Mouse (Mus musculus) MEL (cell line): ENCODE results near the gene E2f3. TPM values are rescaled to one million over a fixed set of nuclear protein-coding genes. Genes with fewer than 3 reads are reported as not detected.

Experiments used
- DNase-seq: peaks from one replicate; pipeline ENCODE4 v3.0.0; 2011; ENCODE audit warnings: low read depth, low spot score
- H3K27ac ChIP-seq: 2 replicates; pipeline ENCODE4 v1.5.1; 2012; ENCODE audit warnings: low read depth, mild to moderate bottlenecking, control low read depth, low read length, moderate library complexity; ENCODE audit not compliant: control insufficient read depth
- H3K27me3 ChIP-seq, 2 experiments: fragments of 150-350 bp in 1 of 2; sonication (generic) in 1 of 2; 2 replicates each; pipeline ENCODE4 v1.6.1; 2012; ENCODE audit warnings: low read length in 2 of 2, mild to moderate bottlenecking in 2 of 2, improper control_type of control experiment in 1 of 2, moderate library complexity in 1 of 2; ENCODE audit not compliant: insufficient read depth in 2 of 2, control insufficient read depth in 1 of 2
- H3K36me3 ChIP-seq, 2 experiments: 2 replicates each; pipeline ENCODE4 v1.6.1; 2012 to 2014; ENCODE audit warnings: low read length in 2 of 2, improper control_type of control experiment in 1 of 2, inconsistent platforms in 1 of 2, mild to moderate bottlenecking in 1 of 2; ENCODE audit not compliant: insufficient read depth in 2 of 2, control insufficient read depth in 1 of 2
- H3K4me1 ChIP-seq, 2 experiments: fragments of 150-350 bp in 1 of 2; sonication (generic) in 1 of 2; 2 replicates each; pipeline ENCODE4 v1.6.1; 2012; ENCODE audit warnings: low read length in 2 of 2, improper control_type of control experiment in 1 of 2, mild to moderate bottlenecking in 1 of 2; ENCODE audit not compliant: insufficient read depth in 2 of 2, control insufficient read depth in 1 of 2
- H3K4me3 ChIP-seq, 2 experiments: fragments of 150-350 bp in 1 of 2; sonication (generic) in 1 of 2; 2 replicates each; pipeline ENCODE4 v1.5.1; 2012; ENCODE audit warnings: low read depth in 2 of 2, low read length in 2 of 2, mild to moderate bottlenecking in 2 of 2, moderate library complexity in 2 of 2, control low read depth in 1 of 2, improper control_type of control experiment in 1 of 2; ENCODE audit not compliant: control insufficient read depth in 1 of 2, insufficient read depth in 1 of 2
- H3K79me2 ChIP-seq: 2 replicates; pipeline ENCODE4 v1.6.1; 2012; ENCODE audit warnings: mild to moderate bottlenecking, low read length, moderate library complexity; ENCODE audit not compliant: control insufficient read depth, poor library complexity, insufficient read depth
- H3K9ac ChIP-seq: 2 replicates; pipeline ENCODE4 v1.6.1; 2012; ENCODE audit warnings: low read depth, mild to moderate bottlenecking, control low read depth, low read length, moderate library complexity; ENCODE audit not compliant: control insufficient read depth, poor library complexity, severe bottlenecking
- H3K9me3 ChIP-seq: fragments of 150-350 bp; sonication (generic); replicated peaks from 2 replicates; pipeline ENCODE4 v1.6.1; 2012; ENCODE audit warnings: mild to moderate bottlenecking, low read length, improper control_type of control experiment, moderate library complexity; ENCODE audit not compliant: insufficient read depth
- CHD1 ChIP-seq: IDR thresholded peaks from 2 replicates; pipeline ENCODE4 v1.6.1; 2012; ENCODE audit warnings: low read depth, mild to moderate bottlenecking, inconsistent platforms, low read length, improper control_type of control experiment
- E2F4 ChIP-seq: IDR thresholded peaks from 2 replicates; pipeline ENCODE4 v1.6.1; 2011; ENCODE audit warnings: low read depth, low read length, improper control_type of control experiment, borderline replicate concordance
- EP300 ChIP-seq, 2 experiments: IDR thresholded peaks; 2 replicates each; pipeline ENCODE4 v1.6.1; 2011; ENCODE audit warnings: improper control_type of control experiment in 2 of 2, low read length in 2 of 2, low read depth in 1 of 2, mild to moderate bottlenecking in 1 of 2
- ETS1 ChIP-seq: IDR thresholded peaks from 2 replicates; pipeline ENCODE4 v1.6.1; 2012; ENCODE audit warnings: low read depth, mild to moderate bottlenecking, inconsistent platforms, low read length, improper control_type of control experiment, moderate library complexity
- GATA1 ChIP-seq: IDR thresholded peaks from 2 replicates; pipeline ENCODE4 v1.6.1; 2011; ENCODE audit warnings: low read depth, low read length, improper control_type of control experiment
- HCFC1 ChIP-seq: IDR thresholded peaks from 2 replicates; pipeline ENCODE4 v1.6.1; 2012; ENCODE audit warnings: low read depth, mild to moderate bottlenecking, inconsistent platforms, low read length, improper control_type of control experiment, moderate library complexity
- JUND ChIP-seq: IDR thresholded peaks from 2 replicates; pipeline ENCODE4 v1.6.1; 2011; ENCODE audit warnings: low read depth, mild to moderate bottlenecking, improper control_type of control experiment, low read length
- KAT2A ChIP-seq: conservative IDR thresholded peaks from 2 replicates; pipeline ENCODE4 v1.6.1; 2012; ENCODE audit warnings: low read depth, low read length, improper control_type of control experiment, inconsistent platforms
- MAFK ChIP-seq: IDR thresholded peaks from 2 replicates; pipeline ENCODE4 v1.6.1; 2011; ENCODE audit warnings: low read depth, mild to moderate bottlenecking, low read length, improper control_type of control experiment, borderline replicate concordance
- MAX ChIP-seq: IDR thresholded peaks from 2 replicates; pipeline ENCODE4 v1.6.1; 2011; ENCODE audit warnings: low read length, improper control_type of control experiment
- MAZ ChIP-seq: IDR thresholded peaks from 2 replicates; pipeline ENCODE4 v1.6.1; 2012; ENCODE audit warnings: low read depth, mild to moderate bottlenecking, inconsistent platforms, low read length, improper control_type of control experiment
- MEF2A ChIP-seq: IDR thresholded peaks from 2 replicates; pipeline ENCODE4 v1.6.1; 2014; ENCODE audit warnings: low read depth, mild to moderate bottlenecking, inconsistent platforms, low read length, improper control_type of control experiment; ENCODE audit not compliant: poor library complexity, insufficient replicate concordance, severe bottlenecking; ENCODE audit errors: extremely low read depth
- MXI1 ChIP-seq: IDR thresholded peaks from 2 replicates; pipeline ENCODE4 v1.6.1; 2011; ENCODE audit warnings: mild to moderate bottlenecking, low read depth, low read length, improper control_type of control experiment
- MYB ChIP-seq: IDR thresholded peaks from 2 replicates; pipeline ENCODE4 v1.6.1; 2011; ENCODE audit warnings: mild to moderate bottlenecking, low read depth, low read length, improper control_type of control experiment
- MYC ChIP-seq: IDR thresholded peaks from 2 replicates; pipeline ENCODE4 v1.6.1; 2011; ENCODE audit warnings: low read depth, mild to moderate bottlenecking, low read length, improper control_type of control experiment, moderate library complexity
- NELFE ChIP-seq: IDR thresholded peaks from 2 replicates; pipeline ENCODE4 v1.6.1; 2011; ENCODE audit warnings: low read depth, low read length, improper control_type of control experiment
- POLR2A ChIP-seq, 2 experiments: IDR thresholded peaks; 2 replicates each; pipeline ENCODE4 v1.6.1; 2011 to 2012; ENCODE audit warnings: low read length in 2 of 2, mild to moderate bottlenecking in 2 of 2, control low read depth in 1 of 2, improper control_type of control experiment in 1 of 2, low read depth in 1 of 2, moderate library complexity in 1 of 2; ENCODE audit not compliant: control insufficient read depth in 1 of 2, insufficient read depth in 1 of 2, poor library complexity in 1 of 2
- POLR2AphosphoS2 ChIP-seq: IDR thresholded peaks from 2 replicates; pipeline ENCODE4 v1.6.1; 2011; ENCODE audit warnings: low read length, improper control_type of control experiment
- SIN3A ChIP-seq: IDR thresholded peaks from 2 replicates; pipeline ENCODE4 v1.6.1; 2012; ENCODE audit warnings: low read length, improper control_type of control experiment, inconsistent platforms
- TAL1 ChIP-seq: IDR thresholded peaks from 2 replicates; pipeline ENCODE4 v1.6.1; 2012; ENCODE audit warnings: mild to moderate bottlenecking, inconsistent platforms, low read length, moderate library complexity, mixed read lengths
- TCF12 ChIP-seq: IDR thresholded peaks from 2 replicates; pipeline ENCODE4 v1.6.1; 2014; ENCODE audit warnings: low read depth, mild to moderate bottlenecking, inconsistent platforms, low read length, improper control_type of control experiment, moderate library complexity
- UBTF ChIP-seq: IDR thresholded peaks from 2 replicates; pipeline ENCODE4 v1.6.1; 2012; ENCODE audit warnings: low read depth, mild to moderate bottlenecking, inconsistent platforms, low read length, improper control_type of control experiment, moderate library complexity, borderline replicate concordance; ENCODE audit not compliant: insufficient read depth
- USF2 ChIP-seq, 2 experiments: IDR thresholded peaks; 2 replicates each; pipeline ENCODE4 v1.6.1; 2011 to 2012; ENCODE audit warnings: improper control_type of control experiment in 2 of 2, low read length in 2 of 2, borderline replicate concordance in 1 of 2, inconsistent platforms in 1 of 2, low read depth in 1 of 2, mild to moderate bottlenecking in 1 of 2; ENCODE audit not compliant: insufficient read depth in 1 of 2
- ZKSCAN1 ChIP-seq: IDR thresholded peaks from 2 replicates; pipeline ENCODE4 v1.6.1; 2012; ENCODE audit warnings: low read depth, mild to moderate bottlenecking, inconsistent platforms, low read length, improper control_type of control experiment, moderate library complexity
- polyA plus RNA-seq, 2 experiments: library from polyadenylated mRNA; stranded (reverse) in 1 of 2; unstranded in 1 of 2; fragments of >175 nt in 1 of 2; fragments of >200 nt in 1 of 2; gene quantifications; 2 replicates each; pipeline versions ENCODE4 v1.2.1 to v1.2.4; 2012; ENCODE audit warnings: low replicate concordance in 2 of 2, low read depth in 1 of 2; ENCODE audit not compliant: insufficient read length in 2 of 2, insufficient read depth in 1 of 2, missing spikeins in 1 of 2
- total RNA-seq: library from RNA; depleted of rRNA; stranded (reverse); fragments of 300-350 nt; gene quantifications from 2 replicates; pipeline ENCODE4 v1.2.3, GENCODE M21; 2012

The E2f3 gene
- total and polyA plus RNA-seq, 3 experiments, result 12.8 to 20.0 TPM; not detected in 1

GRCm38 (mm10) chr13:29986756-29987120 lies 875 bp upstream of the E2f3 start:
- no peak for TF ChIP-seq CHD1
- no peak for TF ChIP-seq MAX
- no peak for TF ChIP-seq EP300 (IDR thresholded peaks at IDR 0.05; ENCODE audit: low read depth in 1 of 2, low read length in 2 of 2)
- TF ChIP-seq, all 39 proteins: peak for 0
- Histone ChIP-seq H3K4me3 (peak overlapping the region; percentile 45 to 72), H3K4me1 (peaks cover 4 to 10% of the 10 kb centered on the region in 2 experiments), H3K27ac (peak overlapping the region; percentile 88), H3K36me3 (peaks cover 0 to 11% of the 10 kb centered on the region in 2 experiments; a peak in 3 of 4 replicates), H3K9ac (peak overlapping the region; percentile 87), H3K79me2 (peaks cover 36% of the 10 kb centered on the region), H3K27me3 (no peaks in the 10 kb centered on the region), H3K9me3 (no peaks in the 10 kb centered on the region)
- no peak for DNase-seq

GRCm38 (mm10) chr13:29985101-29985854 lies 585 bp downstream of the E2f3 start:
- H3K4me1 ChIP-seq, result peaks cover 10 to 13% of the 10 kb centered on the region in 2 experiments

More at GRCm38 (mm10) chr13:29985101-29985854, 585 bp downstream of the E2f3 start:
- H3K27ac ChIP-seq, result peak overlapping the region; percentile 95
- peaks cover 0 to 21% of the 10 kb centered on the region in 2 experiments; a peak in 3 of 4 replicates for H3K36me3 ChIP-seq
- DNase-seq, result no peak
- no peaks in the 10 kb centered on the region for H3K27me3 ChIP-seq
- peak overlapping the region; percentile 96 to 99 for H3K4me3 ChIP-seq
- 0 out of 2 replicates have a peak, but pooled peaks have one; percentile 58 for TF ChIP-seq KAT2A
- no peak for TF ChIP-seq USF2 (IDR thresholded peaks at IDR 0.05; ENCODE audit: borderline replicate concordance in 1 of 2, insufficient read depth in 1 of 2, low read depth in 1 of 2, low read length in 2 of 2)
- no peak for TF ChIP-seq HCFC1
- no peak for TF ChIP-seq MAFK
- TF ChIP-seq E2F4, result no peak
- TF ChIP-seq ETS1, result no peak; the same call in 1 of the 2 replicates
- peak in 1 of 2 experiments; percentile 42; a peak in 3 of 4 replicates for TF ChIP-seq POLR2A (IDR thresholded peaks at IDR 0.05; ENCODE audit: control insufficient read depth in 1 of 2, insufficient read depth in 1 of 2, low read depth in 1 of 2, low read length in 2 of 2, poor library complexity in 1 of 2)
- TF ChIP-seq JUND, result no peak
- no peak; the same call in 1 of the 2 replicates for TF ChIP-seq MAX
- TF ChIP-seq ZKSCAN1, result no peak
- TF ChIP-seq MAZ, result no peak; the same call in none of the 2 replicates
- TF ChIP-seq MYC, result peak; percentile 49; the same call in 1 of the 2 replicates
- TF ChIP-seq SIN3A, result peak; percentile 3
- no peak for TF ChIP-seq MEF2A
- TF ChIP-seq NELFE, result 0 out of 2 replicates have a peak, but pooled peaks have one; percentile 7
- TF ChIP-seq MXI1, result peak; percentile 13; the same call in 1 of the 2 replicates
- peak; percentile 42; the same call in 1 of the 2 replicates for TF ChIP-seq UBTF
- TF ChIP-seq MYB, result no peak
- peak; percentile 3; the same call in 1 of the 2 replicates for TF ChIP-seq POLR2AphosphoS2
- no peak for TF ChIP-seq GATA1
- no peak for TF ChIP-seq TCF12
- TF ChIP-seq TAL1, result no peak
- peaks cover 50% of the 10 kb centered on the region for H3K79me2 ChIP-seq
- H3K9ac ChIP-seq, result peak overlapping the region; percentile 100
- no peaks in the 10 kb centered on the region for H3K9me3 ChIP-seq
